Mouse (Mus musculus) G1E (cell line): ENCODE data around the gene Tbl3.

Source experiments
- CTCF ChIP-seq: IDR thresholded peaks from 2 replicates; pipeline ENCODE4 v1.5.1; 2012; ENCODE audit warnings: low read depth, low read length, inconsistent platforms, mixed read lengths
- GATA1 ChIP-seq: IDR thresholded peaks from 2 replicates; pipeline ENCODE4 v1.6.1; 2012; ENCODE audit warnings: borderline replicate concordance, low read length, inconsistent platforms, mixed read lengths
- POLR2AphosphoS5 ChIP-seq: IDR thresholded peaks from 2 replicates; pipeline ENCODE4 v1.6.1; 2012; ENCODE audit warnings: low read depth, low read length, inconsistent platforms; ENCODE audit not compliant: insufficient replicate concordance
- TAL1 ChIP-seq: conservative IDR thresholded peaks from 2 replicates; pipeline ENCODE4 v1.6.1; 2012; ENCODE audit warnings: low read depth, low read length, inconsistent platforms, mixed read lengths

DNA sequence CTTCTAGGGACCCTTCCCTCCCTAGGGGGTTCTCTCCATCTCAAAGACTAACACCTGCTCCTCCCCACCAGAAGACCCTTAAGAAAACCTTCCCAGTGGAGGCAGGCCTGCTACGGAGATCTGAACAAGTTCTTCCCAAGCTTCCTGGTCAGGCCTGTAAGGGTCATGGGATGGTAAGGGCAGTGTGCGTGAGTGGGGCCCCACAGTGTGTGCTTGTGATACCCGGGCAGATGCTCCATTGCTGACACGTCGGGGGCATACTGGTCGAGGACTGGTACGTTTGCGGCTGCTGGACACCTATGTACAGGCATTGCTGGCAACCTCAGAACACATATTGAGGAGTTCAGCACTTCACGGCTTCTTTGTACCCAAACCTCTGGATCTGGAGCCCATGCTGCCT lies 8.7 kb downstream of the Tbl3 start:
- TF ChIP-seq CTCF (no peak), TAL1 (no peak), POLR2AphosphoS5 (no peak), GATA1 (no peak)
